Mouse (Mus musculus): ENCODE data around the gene Galnt3. TPM values are rescaled to one million over a fixed set of nuclear protein-coding genes. Genes with fewer than 3 reads are reported as not detected.

Galnt3 gene
- polyA plus RNA-seq, 2 experiments, result 0.52 to 0.70 TPM

DNA sequence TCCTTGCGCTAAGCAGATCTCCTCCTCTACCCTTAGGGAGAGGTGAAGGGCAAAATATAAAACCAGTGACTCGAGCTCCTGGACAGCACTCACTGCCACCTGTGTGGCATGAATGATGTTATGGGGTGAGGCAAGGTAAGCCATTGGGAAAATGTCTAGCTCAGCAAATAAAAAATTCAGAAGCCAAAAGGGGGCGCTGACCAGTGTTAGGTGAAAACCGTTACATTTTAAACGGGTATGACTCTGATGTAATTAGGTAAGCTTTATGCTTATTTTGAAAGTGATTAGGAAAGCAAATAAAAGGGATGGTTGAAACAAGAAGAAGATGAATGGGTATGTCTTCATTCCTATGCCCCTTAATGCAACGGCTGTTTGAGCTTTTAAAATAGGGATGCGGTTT lies 24.6 kb downstream of the Galnt3 start:
- no peaks in the 10 kb centered on the region for H3K36me3 ChIP-seq (replicated peaks; ENCODE audit: control insufficient read depth, insufficient read depth, low read depth)
- H3K4me3 ChIP-seq (ENCODE audit: insufficient read depth in 1 of 2, low read depth in 2 of 2, low read length in 2 of 2), result no peak overlapping the region
- H3K9ac ChIP-seq (replicated peaks), result no peak overlapping the region
- ATAC-seq (ENCODE audit: insufficient read depth), result no peak
- no peak overlapping the region for H3K27ac ChIP-seq
- no peaks in the 10 kb centered on the region for H3K9me3 ChIP-seq (ENCODE audit: control insufficient read depth, low read length)
- no peaks in the 10 kb centered on the region for H3K27me3 ChIP-seq (ENCODE audit: control insufficient read depth, insufficient read depth, low read length)
- no peaks in the 10 kb centered on the region for H3K4me1 ChIP-seq (replicated peaks; ENCODE audit: control insufficient read depth in 2 of 2, insufficient read depth in 2 of 2, low read length in 1 of 2)
- 77% methylated on average over 7 of the region's 7 CpGs for WGBS (ENCODE audit: insufficient replicate concordance)
- no peak for DNase-seq (ENCODE audit: low read depth in 3 of 3, low spot score in 3 of 3)
- H3K4me2 ChIP-seq (ENCODE audit: low read depth), result no peak overlapping the region
- TF ChIP-seq CTCF (IDR thresholded peaks at IDR 0.05; ENCODE audit: low read depth), result no peak
- TF ChIP-seq EP300 (IDR thresholded peaks at IDR 0.05; ENCODE audit: low read depth), result no peak

DNA sequence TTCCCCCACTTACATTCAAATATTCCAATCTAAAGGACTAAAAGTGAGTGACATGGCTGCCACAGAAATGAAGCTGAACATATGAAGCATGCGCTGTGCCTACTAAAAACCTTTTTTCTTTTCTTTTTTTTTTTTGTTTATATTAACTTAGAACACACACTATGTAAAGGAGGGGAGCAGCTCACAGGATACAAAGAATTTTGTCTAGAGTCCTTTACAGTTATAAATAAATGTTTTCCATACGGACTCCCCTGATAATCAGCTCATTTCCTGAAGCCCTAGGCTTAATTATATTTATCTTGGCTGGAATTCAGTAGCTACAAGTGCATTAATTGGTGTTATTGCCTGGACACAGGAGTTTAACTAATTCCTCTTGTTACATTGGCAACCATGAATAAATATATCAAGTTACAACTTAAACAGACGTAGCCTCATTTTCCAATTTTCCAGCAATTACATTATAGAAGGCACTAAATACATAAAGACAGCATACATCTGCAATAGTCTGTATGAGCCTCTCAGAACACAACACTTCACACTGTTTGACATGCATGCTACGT lies 30.1 kb downstream of the Galnt3 start:
- ATAC-seq (ENCODE audit: insufficient read depth) (no peak), DNase-seq (ENCODE audit: low read depth in 3 of 3, low spot score in 3 of 3) (no peak)
- 63% methylated on average over 4 of the region's 4 CpGs for WGBS (ENCODE audit: insufficient replicate concordance)
- H3K27me3 ChIP-seq (ENCODE audit: control insufficient read depth, insufficient read depth, low read length), result no peaks in the 10 kb centered on the region
- H3K9me3 ChIP-seq (ENCODE audit: control insufficient read depth, low read length), result no peaks in the 10 kb centered on the region
- H3K4me1 ChIP-seq (replicated peaks; ENCODE audit: control insufficient read depth in 2 of 2, insufficient read depth in 2 of 2, low read length in 1 of 2), result no peaks in the 10 kb centered on the region
- H3K9ac ChIP-seq (replicated peaks), result no peak overlapping the region
- H3K36me3 ChIP-seq (replicated peaks; ENCODE audit: control insufficient read depth, insufficient read depth, low read depth), result no peaks in the 10 kb centered on the region
- H3K4me3 ChIP-seq (ENCODE audit: insufficient read depth in 1 of 2, low read depth in 2 of 2, low read length in 2 of 2), result no peak overlapping the region
- no peak overlapping the region for H3K27ac ChIP-seq
- no peak for TF ChIP-seq CTCF (IDR thresholded peaks at IDR 0.05; ENCODE audit: low read depth)
- TF ChIP-seq EP300 (IDR thresholded peaks at IDR 0.05; ENCODE audit: low read depth), result no peak
- H3K4me2 ChIP-seq (ENCODE audit: low read depth), result no peak overlapping the region

DNA sequence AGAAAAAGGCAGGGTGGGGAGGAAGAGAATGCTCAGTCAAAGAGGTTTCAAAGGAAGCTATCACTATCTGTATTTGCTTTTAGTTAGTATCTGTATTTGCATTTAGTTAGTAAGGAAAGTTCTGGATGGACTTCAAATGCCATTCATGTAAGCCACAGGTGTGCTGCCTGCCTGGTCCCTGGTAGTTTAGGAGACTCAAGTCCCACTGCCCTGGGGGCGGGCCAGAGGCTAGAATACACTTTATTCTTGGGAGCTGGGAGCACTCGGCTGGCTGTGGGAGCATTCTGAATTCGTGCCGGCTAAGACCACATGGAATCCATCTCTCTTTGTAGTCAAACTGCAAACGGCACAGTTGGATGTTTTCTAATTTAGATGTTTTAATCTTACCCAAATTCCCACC lies 33.5 kb downstream of the Galnt3 start:
- no peaks in the 10 kb centered on the region for H3K36me3 ChIP-seq (replicated peaks; ENCODE audit: control insufficient read depth, insufficient read depth, low read depth)
- H3K9ac ChIP-seq (replicated peaks), result no peak overlapping the region
- ATAC-seq (ENCODE audit: insufficient read depth), result no peak

DNA sequence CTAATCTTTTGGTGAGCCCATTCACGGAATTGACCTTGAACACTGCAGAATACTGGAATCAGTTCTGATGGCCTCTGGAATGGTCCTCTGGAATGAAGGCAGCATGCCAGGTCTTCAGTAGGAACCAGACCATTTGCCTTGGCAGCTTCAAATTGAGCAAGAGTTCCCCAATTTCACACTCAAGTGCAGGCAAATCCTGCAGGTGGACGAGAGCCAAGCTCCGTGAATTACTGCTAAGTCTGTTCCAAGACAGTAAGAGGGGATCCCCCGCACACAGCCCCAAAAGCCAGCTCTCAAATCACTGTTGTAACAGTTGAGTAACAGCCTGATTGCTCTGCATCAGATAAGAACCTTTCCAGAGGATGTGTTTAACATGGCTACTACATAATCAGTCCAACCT lies 42.9 kb downstream of the Galnt3 start:
- WGBS (ENCODE audit: insufficient replicate concordance), result 52% methylated on average over 4 of the region's 4 CpGs

More for the DNA sequence above, 33.5 kb downstream of the Galnt3 start:
- H3K27me3 ChIP-seq (ENCODE audit: control insufficient read depth, insufficient read depth, low read length), result no peaks in the 10 kb centered on the region
- TF ChIP-seq CTCF (IDR thresholded peaks at IDR 0.05; ENCODE audit: low read depth), result no peak
- no peak for TF ChIP-seq EP300 (IDR thresholded peaks at IDR 0.05; ENCODE audit: low read depth)
- no peak for DNase-seq (ENCODE audit: low read depth in 3 of 3, low spot score in 3 of 3)
- H3K9me3 ChIP-seq (ENCODE audit: control insufficient read depth, low read length), result no peaks in the 10 kb centered on the region
- H3K4me2 ChIP-seq (ENCODE audit: low read depth), result no peak overlapping the region
- H3K4me3 ChIP-seq (ENCODE audit: insufficient read depth in 1 of 2, low read depth in 2 of 2, low read length in 2 of 2), result no peak overlapping the region
- 57% methylated on average over 5 of the region's 5 CpGs for WGBS (ENCODE audit: insufficient replicate concordance)
- no peak overlapping the region for H3K27ac ChIP-seq
- H3K4me1 ChIP-seq (replicated peaks; ENCODE audit: control insufficient read depth in 2 of 2, insufficient read depth in 2 of 2, low read length in 1 of 2), result no peaks in the 10 kb centered on the region

DNA sequence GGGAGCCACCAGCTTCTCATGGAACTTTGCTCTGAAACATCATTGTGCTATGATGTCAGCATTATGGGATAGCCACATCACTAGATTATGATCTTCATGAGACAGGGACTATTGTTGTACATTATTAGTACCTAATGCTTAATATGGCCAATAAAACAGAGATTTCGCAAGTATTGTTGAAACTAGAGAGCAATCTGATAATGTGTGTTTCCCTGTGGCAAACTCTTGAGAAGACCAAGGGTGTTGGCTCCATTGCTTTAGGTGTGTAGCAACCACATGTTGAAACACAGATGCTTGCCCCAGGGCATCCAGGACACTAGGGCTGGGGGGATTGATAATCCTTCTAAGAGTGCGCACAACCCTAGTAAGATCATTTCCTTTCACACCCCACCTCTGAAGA lies 44.1 kb downstream of the Galnt3 start:
- H3K9me3 ChIP-seq (ENCODE audit: control insufficient read depth, low read length), result no peaks in the 10 kb centered on the region
- H3K4me3 ChIP-seq (ENCODE audit: insufficient read depth in 1 of 2, low read depth in 2 of 2, low read length in 2 of 2), result no peak overlapping the region
- no peaks in the 10 kb centered on the region for H3K27me3 ChIP-seq (ENCODE audit: control insufficient read depth, insufficient read depth, low read length)
- no peak overlapping the region for H3K9ac ChIP-seq (replicated peaks)
- no peak overlapping the region for H3K4me2 ChIP-seq (ENCODE audit: low read depth)
- H3K36me3 ChIP-seq (replicated peaks; ENCODE audit: control insufficient read depth, insufficient read depth, low read depth), result no peaks in the 10 kb centered on the region
- no peak for ATAC-seq (ENCODE audit: insufficient read depth)
- no peak overlapping the region for H3K27ac ChIP-seq
- H3K4me1 ChIP-seq (replicated peaks; ENCODE audit: control insufficient read depth in 2 of 2, insufficient read depth in 2 of 2, low read length in 1 of 2), result no peaks in the 10 kb centered on the region
- WGBS (ENCODE audit: insufficient replicate concordance), result 74% methylated on average over 2 of the region's 2 CpGs
- DNase-seq (ENCODE audit: low read depth in 3 of 3, low spot score in 3 of 3), result no peak
- TF ChIP-seq EP300 (IDR thresholded peaks at IDR 0.05; ENCODE audit: low read depth), result no peak
- TF ChIP-seq CTCF (IDR thresholded peaks at IDR 0.05; ENCODE audit: low read depth), result no peak

More for the DNA sequence above, 42.9 kb downstream of the Galnt3 start:
- H3K27ac ChIP-seq, result no peak overlapping the region
- TF ChIP-seq EP300 (IDR thresholded peaks at IDR 0.05; ENCODE audit: low read depth) (no peak), CTCF (IDR thresholded peaks at IDR 0.05; ENCODE audit: low read depth) (no peak)
- H3K4me1 ChIP-seq (replicated peaks; ENCODE audit: control insufficient read depth in 2 of 2, insufficient read depth in 2 of 2, low read length in 1 of 2), result no peaks in the 10 kb centered on the region
- no peaks in the 10 kb centered on the region for H3K9me3 ChIP-seq (ENCODE audit: control insufficient read depth, low read length)
- no peak overlapping the region for H3K4me2 ChIP-seq (ENCODE audit: low read depth)
- H3K36me3 ChIP-seq (replicated peaks; ENCODE audit: control insufficient read depth, insufficient read depth, low read depth), result no peaks in the 10 kb centered on the region
- no peak overlapping the region for H3K4me3 ChIP-seq (ENCODE audit: insufficient read depth in 1 of 2, low read depth in 2 of 2, low read length in 2 of 2)
- no peaks in the 10 kb centered on the region for H3K27me3 ChIP-seq (ENCODE audit: control insufficient read depth, insufficient read depth, low read length)
- ATAC-seq (ENCODE audit: insufficient read depth), result no peak
- H3K9ac ChIP-seq (replicated peaks), result no peak overlapping the region
- DNase-seq (ENCODE audit: low read depth in 3 of 3, low spot score in 3 of 3), result no peak
